Mouse (Mus musculus): Measurements from ENCODE around the gene Slc37a3. TPM values are rescaled to one million over a fixed set of nuclear protein-coding genes. Genes with fewer than 3 reads are reported as not detected.
A peak's percentile ranks its signal among the peaks of the same experiment; 100 is the strongest.

The Slc37a3 gene
- polyA plus RNA-seq, 1 experiment from 2014 or later = 52.1 TPM

- H3K9me3 ChIP-seq = no peaks in the 10 kb centered on the region
- H3K4me2 ChIP-seq = no peak overlapping the region
- H3K9ac ChIP-seq = no peak overlapping the region
- no peaks in the 10 kb centered on the region for H3K27me3 ChIP-seq
- H3K36me3 ChIP-seq (replicated peaks) = no peaks in the 10 kb centered on the region
- no peak overlapping the region for H3K4me3 ChIP-seq (replicated peaks)
- 91% methylated on average over 3 of the region's 3 CpGs for WGBS
- H3K27ac ChIP-seq = no peak overlapping the region
- H3K4me1 ChIP-seq = no peaks in the 10 kb centered on the region
- ATAC-seq (ENCODE audit: low FRiP score) = no peak
These were observed 65.7 kb downstream of the Slc37a3 start for GRCm38 (mm10) chr6:39311786-39312185.

- peaks cover 11% of the 10 kb centered on the region for H3K4me1 ChIP-seq
- H3K27ac ChIP-seq = peak overlapping the region; percentile 69; the same call in 1 of the 2 replicates
- H3K9me3 ChIP-seq = no peaks in the 10 kb centered on the region
- H3K9ac ChIP-seq = 0 out of 2 replicates have a peak overlapping the region, but pooled peaks have one; percentile 29
- H3K27me3 ChIP-seq = no peaks in the 10 kb centered on the region
- WGBS = 3% methylated on average over 6 of the region's 6 CpGs
- no peak for ATAC-seq (ENCODE audit: low FRiP score)
- 0 out of 2 replicates have a peak overlapping the region, but pooled peaks have one; percentile 8 for H3K4me2 ChIP-seq
- no peak overlapping the region for H3K4me3 ChIP-seq (replicated peaks)
- H3K36me3 ChIP-seq (replicated peaks) = no peaks in the 10 kb centered on the region
These were observed 73.1 kb downstream of the Slc37a3 start for GRCm38 (mm10) chr6:39304371-39304874.

- H3K9me3 ChIP-seq = no peaks in the 10 kb centered on the region
- no peak overlapping the region for H3K9ac ChIP-seq
- H3K4me1 ChIP-seq = peaks cover 11% of the 10 kb centered on the region
- no peak overlapping the region for H3K4me2 ChIP-seq
- WGBS = 90% methylated on average over 3 of the region's 3 CpGs
- H3K4me3 ChIP-seq (replicated peaks) = no peak overlapping the region
- no peaks in the 10 kb centered on the region for H3K36me3 ChIP-seq (replicated peaks)
- no peak overlapping the region for H3K27ac ChIP-seq
- no peaks in the 10 kb centered on the region for H3K27me3 ChIP-seq
- no peak for ATAC-seq (ENCODE audit: low FRiP score)
These were observed 76.0 kb downstream of the Slc37a3 start for GRCm38 (mm10) chr6:39301484-39301883.

GRCm38 (mm10) chr6:39297079-39297478 lies 80.4 kb downstream of the Slc37a3 start:
- 93% methylated on average over 6 of the region's 6 CpGs for WGBS

GRCm38 (mm10) chr6:39296474-39296873 lies 81.0 kb downstream of the Slc37a3 start:
- Histone ChIP-seq H3K27ac (no peak overlapping the region), H3K4me1 (0 out of 2 replicates have a peak, but pooled peaks cover 4% of the 10 kb centered on the region), H3K9ac (no peak overlapping the region), H3K27me3 (no peaks in the 10 kb centered on the region), H3K9me3 (no peaks in the 10 kb centered on the region), H3K4me2 (no peak overlapping the region), H3K4me3 (replicated peaks) (no peak overlapping the region), H3K36me3 (replicated peaks) (no peaks in the 10 kb centered on the region)
- 76% methylated on average over 4 of the region's 4 CpGs for WGBS
- no peak for ATAC-seq (ENCODE audit: low FRiP score)

More at GRCm38 (mm10) chr6:39297079-39297478, 80.4 kb downstream of the Slc37a3 start:
- Histone ChIP-seq H3K4me2 (no peak overlapping the region), H3K4me1 (0 out of 2 replicates have a peak, but pooled peaks cover 4% of the 10 kb centered on the region), H3K36me3 (replicated peaks) (no peaks in the 10 kb centered on the region), H3K4me3 (replicated peaks) (no peak overlapping the region), H3K27me3 (no peaks in the 10 kb centered on the region), H3K9ac (no peak overlapping the region), H3K27ac (no peak overlapping the region), H3K9me3 (no peaks in the 10 kb centered on the region)
- ATAC-seq (ENCODE audit: low FRiP score) = no peak

- Histone ChIP-seq H3K4me1 (0 out of 2 replicates have a peak, but pooled peaks cover 4% of the 10 kb centered on the region), H3K9me3 (no peaks in the 10 kb centered on the region), H3K27me3 (no peaks in the 10 kb centered on the region), H3K27ac (no peak overlapping the region), H3K36me3 (replicated peaks) (no peaks in the 10 kb centered on the region), H3K4me2 (no peak overlapping the region), H3K4me3 (replicated peaks) (no peak overlapping the region), H3K9ac (no peak overlapping the region)
- 44% methylated on average over 14 of the region's 14 CpGs for WGBS
- no peak for ATAC-seq (ENCODE audit: low FRiP score)
These were observed 81.6 kb downstream of the Slc37a3 start for GRCm38 (mm10) chr6:39295727-39296411.

- no peak for ATAC-seq (ENCODE audit: low FRiP score)
- H3K4me3 ChIP-seq (replicated peaks) = no peak overlapping the region
- H3K36me3 ChIP-seq (replicated peaks) = no peaks in the 10 kb centered on the region
- 76% methylated on average over 7 of the region's 7 CpGs for WGBS
- no peak overlapping the region for H3K9ac ChIP-seq
- no peak overlapping the region for H3K27ac ChIP-seq
- no peak overlapping the region for H3K4me2 ChIP-seq
- no peaks in the 10 kb centered on the region for H3K27me3 ChIP-seq
- H3K9me3 ChIP-seq = no peaks in the 10 kb centered on the region
- H3K4me1 ChIP-seq = peaks cover 9% of the 10 kb centered on the region
These were observed 87.8 kb downstream of the Slc37a3 start for GRCm38 (mm10) chr6:39289721-39290120.

GRCm38 (mm10) chr6:39287782-39288181 lies 89.7 kb downstream of the Slc37a3 start:
- Histone ChIP-seq H3K4me3 (replicated peaks) (no peak overlapping the region), H3K27me3 (no peaks in the 10 kb centered on the region), H3K4me2 (no peak overlapping the region), H3K4me1 (peaks cover 9% of the 10 kb centered on the region), H3K9me3 (no peaks in the 10 kb centered on the region), H3K27ac (no peak overlapping the region), H3K9ac (no peak overlapping the region), H3K36me3 (replicated peaks) (no peaks in the 10 kb centered on the region)
- WGBS = 92% methylated on average over 3 of the region's 3 CpGs
- ATAC-seq (ENCODE audit: low FRiP score) = no peak

- H3K9me3 ChIP-seq = no peaks in the 10 kb centered on the region
- no peak overlapping the region for H3K27ac ChIP-seq
- 26% methylated on average over 5 of the region's 5 CpGs for WGBS
- H3K4me1 ChIP-seq = peaks cover 9% of the 10 kb centered on the region
- ATAC-seq (ENCODE audit: low FRiP score) = no peak
- H3K4me2 ChIP-seq = no peak overlapping the region
- no peaks in the 10 kb centered on the region for H3K27me3 ChIP-seq
- no peak overlapping the region for H3K4me3 ChIP-seq (replicated peaks)
- no peak overlapping the region for H3K9ac ChIP-seq
- no peaks in the 10 kb centered on the region for H3K36me3 ChIP-seq (replicated peaks)
These were observed 90.8 kb downstream of the Slc37a3 start for GRCm38 (mm10) chr6:39286732-39287083.

GRCm38 (mm10) chr6:39286053-39286731 lies 91.3 kb downstream of the Slc37a3 start:
- no peak overlapping the region for H3K4me2 ChIP-seq
- 31% methylated on average over 9 of the region's 9 CpGs for WGBS

GRCm38 (mm10) chr6:39284836-39285235 lies 92.6 kb downstream of the Slc37a3 start:
- ATAC-seq (ENCODE audit: low FRiP score) = no peak
- Histone ChIP-seq H3K9me3 (no peaks in the 10 kb centered on the region), H3K27me3 (no peaks in the 10 kb centered on the region), H3K27ac (no peak overlapping the region), H3K4me1 (peaks cover 9% of the 10 kb centered on the region), H3K36me3 (replicated peaks) (no peaks in the 10 kb centered on the region), H3K4me2 (no peak overlapping the region), H3K9ac (no peak overlapping the region), H3K4me3 (replicated peaks) (no peak overlapping the region)
- 93% methylated on average over 3 of the region's 3 CpGs for WGBS

More at GRCm38 (mm10) chr6:39286053-39286731, 91.3 kb downstream of the Slc37a3 start:
- peaks cover 9% of the 10 kb centered on the region for H3K4me1 ChIP-seq
- ATAC-seq (ENCODE audit: low FRiP score) = no peak
- H3K9ac ChIP-seq = no peak overlapping the region
- H3K9me3 ChIP-seq = no peaks in the 10 kb centered on the region
- no peaks in the 10 kb centered on the region for H3K36me3 ChIP-seq (replicated peaks)
- no peak overlapping the region for H3K4me3 ChIP-seq (replicated peaks)
- H3K27ac ChIP-seq = no peak overlapping the region
- no peaks in the 10 kb centered on the region for H3K27me3 ChIP-seq

Data from forebrain, embryonic 12.5 days (tissue).